Mouse (Mus musculus): Measurements from ENCODE around the gene Mlh3. TPM values are rescaled to one million over a fixed set of nuclear protein-coding genes. Genes with fewer than 3 reads are reported as not detected.

The Mlh3 gene
- polyA plus RNA-seq, 1 experiment from 2014 or later: 9.0 TPM

- no peak overlapping the region for H3K4me2 ChIP-seq (ENCODE audit: low read length)
- H3K36me3 ChIP-seq (ENCODE audit: control insufficient read depth, insufficient read depth, low read length): no peaks in the 10 kb centered on the region
- ATAC-seq: no peak
- 80% methylated on average over 5 of the region's 5 CpGs for WGBS
- DNase-seq (ENCODE audit: low spot score): no peak
- H3K9ac ChIP-seq (ENCODE audit: low read length): no peak overlapping the region
- H3K4me3 ChIP-seq (ENCODE audit: low read depth, low read length): no peak overlapping the region
- no peaks in the 10 kb centered on the region for H3K9me3 ChIP-seq (replicated peaks; ENCODE audit: control insufficient read depth, low read length)
- peaks cover 3% of the 10 kb centered on the region; the same call in 1 of the 2 replicates for H3K4me1 ChIP-seq (ENCODE audit: control insufficient read depth, insufficient read depth, low read length)
- H3K27me3 ChIP-seq (replicated peaks; ENCODE audit: control insufficient read depth, insufficient read depth, low read length): no peaks in the 10 kb centered on the region
- H3K27ac ChIP-seq (ENCODE audit: low read depth, low read length): no peak overlapping the region
Measured at GRCm38 (mm10) chr12:85263190-85263589, 7.2 kb downstream of the Mlh3 start.

- peaks cover 3% of the 10 kb centered on the region; the same call in 1 of the 2 replicates for H3K4me1 ChIP-seq (ENCODE audit: control insufficient read depth, insufficient read depth, low read length)
- no peak overlapping the region for H3K4me2 ChIP-seq (ENCODE audit: low read length)
- H3K36me3 ChIP-seq (ENCODE audit: control insufficient read depth, insufficient read depth, low read length): no peaks in the 10 kb centered on the region
- H3K4me3 ChIP-seq (ENCODE audit: low read depth, low read length): no peak overlapping the region
- ATAC-seq (no peak), DNase-seq (ENCODE audit: low spot score) (peak; percentile 33)
- no peak overlapping the region for H3K27ac ChIP-seq (ENCODE audit: low read depth, low read length)
- no peak overlapping the region for H3K9ac ChIP-seq (ENCODE audit: low read length)
- no peaks in the 10 kb centered on the region for H3K9me3 ChIP-seq (replicated peaks; ENCODE audit: control insufficient read depth, low read length)
- WGBS: 62% methylated on average over 10 of the region's 10 CpGs
- H3K27me3 ChIP-seq (replicated peaks; ENCODE audit: control insufficient read depth, insufficient read depth, low read length): no peaks in the 10 kb centered on the region
Measured at GRCm38 (mm10) chr12:85262489-85262888, 7.9 kb downstream of the Mlh3 start.

- no peak overlapping the region for H3K4me2 ChIP-seq (ENCODE audit: low read length)
- no peaks in the 10 kb centered on the region for H3K27me3 ChIP-seq (replicated peaks; ENCODE audit: control insufficient read depth, insufficient read depth, low read length)
- no peak for ATAC-seq
- H3K9me3 ChIP-seq (replicated peaks; ENCODE audit: control insufficient read depth, low read length): no peaks in the 10 kb centered on the region
- H3K36me3 ChIP-seq (ENCODE audit: control insufficient read depth, insufficient read depth, low read length): no peaks in the 10 kb centered on the region
- WGBS: 87% methylated on average over 7 of the region's 7 CpGs
- no peak overlapping the region for H3K9ac ChIP-seq (ENCODE audit: low read length)
- H3K4me3 ChIP-seq (ENCODE audit: low read depth, low read length): no peak overlapping the region
- H3K27ac ChIP-seq (ENCODE audit: low read depth, low read length): no peak overlapping the region
- no peaks in the 10 kb centered on the region for H3K4me1 ChIP-seq (ENCODE audit: control insufficient read depth, insufficient read depth, low read length)
- DNase-seq (ENCODE audit: low spot score): no peak
Measured at GRCm38 (mm10) chr12:85257008-85257639, 13.3 kb downstream of the Mlh3 start.

GRCm38 (mm10) chr12:85256074-85256751, 14.2 kb downstream of the Mlh3 start:
- no peaks in the 10 kb centered on the region for H3K4me1 ChIP-seq (ENCODE audit: control insufficient read depth, insufficient read depth, low read length)
- DNase-seq (ENCODE audit: low spot score) (no peak), ATAC-seq (no peak)
- H3K27ac ChIP-seq (ENCODE audit: low read depth, low read length): no peak overlapping the region
- no peaks in the 10 kb centered on the region for H3K36me3 ChIP-seq (ENCODE audit: control insufficient read depth, insufficient read depth, low read length)
- no peaks in the 10 kb centered on the region for H3K9me3 ChIP-seq (replicated peaks; ENCODE audit: control insufficient read depth, low read length)
- H3K27me3 ChIP-seq (replicated peaks; ENCODE audit: control insufficient read depth, insufficient read depth, low read length): no peaks in the 10 kb centered on the region
- H3K9ac ChIP-seq (ENCODE audit: low read length): no peak overlapping the region
- no peak overlapping the region for H3K4me3 ChIP-seq (ENCODE audit: low read depth, low read length)
- 80% methylated on average over 7 of the region's 7 CpGs for WGBS
- no peak overlapping the region for H3K4me2 ChIP-seq (ENCODE audit: low read length)

- no peak overlapping the region for H3K27ac ChIP-seq (ENCODE audit: low read depth, low read length)
- 90% methylated on average over 3 of the region's 3 CpGs for WGBS
- no peak overlapping the region for H3K4me3 ChIP-seq (ENCODE audit: low read depth, low read length)
- no peak overlapping the region for H3K9ac ChIP-seq (ENCODE audit: low read length)
- DNase-seq (ENCODE audit: low spot score) (no peak), ATAC-seq (no peak)
- H3K9me3 ChIP-seq (replicated peaks; ENCODE audit: control insufficient read depth, low read length): 0 out of 2 replicates have a peak, but pooled peaks cover 2% of the 10 kb centered on the region
- no peaks in the 10 kb centered on the region for H3K4me1 ChIP-seq (ENCODE audit: control insufficient read depth, insufficient read depth, low read length)
- no peaks in the 10 kb centered on the region for H3K27me3 ChIP-seq (replicated peaks; ENCODE audit: control insufficient read depth, insufficient read depth, low read length)
- H3K4me2 ChIP-seq (ENCODE audit: low read length): no peak overlapping the region
- peaks cover under 1% of the 10 kb centered on the region; the same call in 1 of the 2 replicates for H3K36me3 ChIP-seq (ENCODE audit: control insufficient read depth, insufficient read depth, low read length)
Measured at GRCm38 (mm10) chr12:85252083-85252482, 18.3 kb downstream of the Mlh3 start.

GRCm38 (mm10) chr12:85237553-85237952, 32.8 kb downstream of the Mlh3 start:
- ATAC-seq: no peak
- Histone ChIP-seq H3K4me2 (ENCODE audit: low read length) (no peak overlapping the region), H3K4me3 (ENCODE audit: low read depth, low read length) (no peak overlapping the region), H3K9ac (ENCODE audit: low read length) (no peak overlapping the region), H3K27ac (ENCODE audit: low read depth, low read length) (no peak overlapping the region), H3K9me3 (replicated peaks; ENCODE audit: control insufficient read depth, low read length) (no peaks in the 10 kb centered on the region), H3K36me3 (ENCODE audit: control insufficient read depth, insufficient read depth, low read length) (no peaks in the 10 kb centered on the region; the same call in 1 of the 2 replicates), H3K27me3 (replicated peaks; ENCODE audit: control insufficient read depth, insufficient read depth, low read length) (no peaks in the 10 kb centered on the region), H3K4me1 (ENCODE audit: control insufficient read depth, insufficient read depth, low read length) (no peaks in the 10 kb centered on the region)
- WGBS: 86% methylated on average over 5 of the region's 5 CpGs
- no peak for DNase-seq (ENCODE audit: low spot score)

- no peaks in the 10 kb centered on the region for H3K27me3 ChIP-seq (replicated peaks; ENCODE audit: control insufficient read depth, insufficient read depth, low read length)
- H3K36me3 ChIP-seq (ENCODE audit: control insufficient read depth, insufficient read depth, low read length): no peaks in the 10 kb centered on the region; the same call in 1 of the 2 replicates
- no peak for DNase-seq (ENCODE audit: low spot score)
- no peak for ATAC-seq
- H3K4me3 ChIP-seq (ENCODE audit: low read depth, low read length): no peak overlapping the region
- no peak overlapping the region for H3K4me2 ChIP-seq (ENCODE audit: low read length)
- H3K9me3 ChIP-seq (replicated peaks; ENCODE audit: control insufficient read depth, low read length): no peaks in the 10 kb centered on the region
- H3K27ac ChIP-seq (ENCODE audit: low read depth, low read length): no peak overlapping the region
- WGBS: 75% methylated on average over 21 of the region's 21 CpGs
- H3K4me1 ChIP-seq (ENCODE audit: control insufficient read depth, insufficient read depth, low read length): no peaks in the 10 kb centered on the region
- H3K9ac ChIP-seq (ENCODE audit: low read length): no peak overlapping the region
Measured at GRCm38 (mm10) chr12:85233376-85234358, 36.7 kb downstream of the Mlh3 start.

- no peak overlapping the region for H3K27ac ChIP-seq (ENCODE audit: low read depth, low read length)
- no peaks in the 10 kb centered on the region for H3K27me3 ChIP-seq (replicated peaks; ENCODE audit: control insufficient read depth, insufficient read depth, low read length)
- ATAC-seq: no peak
- H3K4me3 ChIP-seq (ENCODE audit: low read depth, low read length): no peak overlapping the region
- no peaks in the 10 kb centered on the region for H3K4me1 ChIP-seq (ENCODE audit: control insufficient read depth, insufficient read depth, low read length)
- 56% methylated on average over 15 of the region's 15 CpGs for WGBS
- H3K36me3 ChIP-seq (ENCODE audit: control insufficient read depth, insufficient read depth, low read length): peaks cover 43% of the 10 kb centered on the region
- DNase-seq (ENCODE audit: low spot score): no peak
- H3K9ac ChIP-seq (ENCODE audit: low read length): no peak overlapping the region
- no peak overlapping the region for H3K4me2 ChIP-seq (ENCODE audit: low read length)
- H3K9me3 ChIP-seq (replicated peaks; ENCODE audit: control insufficient read depth, low read length): no peaks in the 10 kb centered on the region
Measured at GRCm38 (mm10) chr12:85227876-85228599, 42.4 kb downstream of the Mlh3 start.
